Mouse (Mus musculus) spleen, adult 10 weeks (tissue): ENCODE results near the gene Clic4. TPM values are rescaled to one million over a fixed set of nuclear protein-coding genes. Genes with fewer than 3 reads are reported as not detected.

Experiments
- polyA plus RNA-seq: library from polyadenylated mRNA; stranded (reverse); fragments of 350-450 nt; fragmentation: Illumina TruSeq; extraction: RNeasy Lipid Tissue Mini Kit (QIAGEN cat#74804); gene quantifications from one replicate; pipeline ENCODE4 v1.2.3, GENCODE M21; 2015; ENCODE audit warnings: low replicate concordance; ENCODE audit not compliant: insufficient read depth

The Clic4 gene
- 128 TPM for polyA plus RNA-seq

DNA sequence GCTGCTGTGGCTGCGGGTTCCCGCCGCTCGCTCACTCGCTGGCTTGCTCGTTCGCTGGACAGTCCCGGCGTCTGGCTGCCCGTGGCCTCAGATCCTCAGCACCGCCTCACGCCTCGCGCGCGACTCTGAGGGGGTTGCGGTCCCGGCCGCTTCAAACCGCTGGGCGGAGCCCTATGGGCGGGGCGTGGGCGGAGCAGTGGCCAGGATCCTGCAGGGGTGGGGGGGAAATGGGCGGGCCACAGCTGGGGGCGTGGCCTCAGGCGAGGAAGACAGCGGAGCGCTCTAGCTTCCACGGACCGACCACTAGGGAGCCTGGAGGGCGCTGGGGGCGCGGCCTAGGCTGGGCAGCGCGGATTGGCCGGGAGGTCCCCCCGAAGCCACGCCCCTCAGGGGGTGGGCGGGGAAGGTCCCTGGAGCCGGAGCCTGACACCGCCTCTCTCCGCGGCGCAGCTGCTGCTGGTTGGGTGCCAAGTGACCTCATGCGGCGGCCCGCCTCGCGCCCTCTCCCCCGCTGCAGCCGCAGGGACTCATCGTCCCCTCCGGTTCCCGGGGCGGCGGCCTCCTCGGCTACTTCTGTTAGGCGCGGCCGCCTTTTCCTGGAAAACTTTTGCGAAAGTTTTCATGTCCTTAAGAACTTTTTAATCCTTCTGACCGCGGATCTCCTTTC, at the start of gene Clic4:
Gene Clic4 (minus strand): TSS at position 175 of the 667 bp plus-strand sequence.

Other genes with a start within 250 kb of the Clic4 start
- gene Runx3, start 152.2 kb downstream of the Clic4 start, polyA plus RNA-seq = 25.6 TPM
- gene Srrm1, start 80.5 kb upstream of the Clic4 start, polyA plus RNA-seq = 212 TPM
- 0.28 TPM for gene Ncmap, start 125.4 kb upstream of the Clic4 start, polyA plus RNA-seq
- gene Rcan3, start 161.0 kb upstream of the Clic4 start, polyA plus RNA-seq = 11.0 TPM
- not detected for gene Stpg1, start 222.0 kb upstream of the Clic4 start, polyA plus RNA-seq
- gene Nipal3, start 222.2 kb upstream of the Clic4 start, polyA plus RNA-seq = 19.2 TPM